Mouse (Mus musculus) brain, adult 2 months (tissue): ENCODE measurements around the gene Auts2.

Source experiments
- DNase-seq: peaks from one replicate; pipeline ENCODE4 v3.0.0; 2011; ENCODE audit warnings: low read depth, low spot score

The Auts2 gene

DNA sequence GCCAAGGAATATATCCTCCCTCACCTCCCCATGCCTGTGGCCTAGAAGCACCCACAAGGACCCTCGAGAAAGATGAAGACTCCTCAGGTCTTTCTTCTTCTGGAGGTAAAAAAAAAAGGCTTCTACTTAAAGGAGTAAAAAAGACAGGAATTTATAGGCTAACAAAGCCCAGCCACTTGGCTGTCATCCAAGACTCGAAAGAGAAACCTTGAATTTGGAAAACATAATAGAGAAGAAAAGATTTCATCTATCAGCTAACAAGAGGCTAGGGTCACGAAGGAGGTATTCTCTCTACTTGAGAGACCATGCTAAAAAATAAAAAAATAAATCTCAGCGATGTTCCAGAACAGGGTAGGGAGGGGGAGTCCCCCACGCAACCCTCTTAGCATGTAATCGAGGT lies 793.9 kb downstream of the Auts2 start:
- DNase-seq: no peak

DNA sequence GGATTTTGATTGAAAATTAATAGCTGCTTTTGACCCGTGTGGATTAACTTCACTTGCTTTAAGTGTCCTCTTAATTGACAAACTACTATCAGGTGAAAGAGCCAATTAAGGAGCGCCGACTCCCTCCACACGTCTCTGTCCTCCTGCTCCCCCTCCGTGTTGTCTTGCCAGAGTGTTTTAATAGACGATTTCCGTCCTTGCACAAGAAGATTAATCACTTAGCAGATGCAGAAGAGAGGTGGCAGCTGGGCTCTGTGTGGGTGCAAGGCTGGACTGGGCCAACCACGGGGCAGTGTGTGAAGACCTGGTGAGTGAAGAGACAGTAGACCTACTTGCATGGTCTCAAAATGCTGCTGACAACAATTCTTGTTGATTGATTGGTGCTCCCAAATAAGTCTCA lies 800.1 kb downstream of the Auts2 start:
- no peak for DNase-seq

GRCm38 (mm10) chr5:131737476-131737875 lies 805.7 kb downstream of the Auts2 start:
- no peak for DNase-seq

GRCm38 (mm10) chr5:131733324-131733660 lies 809.9 kb downstream of the Auts2 start:
- DNase-seq: no peak

DNA sequence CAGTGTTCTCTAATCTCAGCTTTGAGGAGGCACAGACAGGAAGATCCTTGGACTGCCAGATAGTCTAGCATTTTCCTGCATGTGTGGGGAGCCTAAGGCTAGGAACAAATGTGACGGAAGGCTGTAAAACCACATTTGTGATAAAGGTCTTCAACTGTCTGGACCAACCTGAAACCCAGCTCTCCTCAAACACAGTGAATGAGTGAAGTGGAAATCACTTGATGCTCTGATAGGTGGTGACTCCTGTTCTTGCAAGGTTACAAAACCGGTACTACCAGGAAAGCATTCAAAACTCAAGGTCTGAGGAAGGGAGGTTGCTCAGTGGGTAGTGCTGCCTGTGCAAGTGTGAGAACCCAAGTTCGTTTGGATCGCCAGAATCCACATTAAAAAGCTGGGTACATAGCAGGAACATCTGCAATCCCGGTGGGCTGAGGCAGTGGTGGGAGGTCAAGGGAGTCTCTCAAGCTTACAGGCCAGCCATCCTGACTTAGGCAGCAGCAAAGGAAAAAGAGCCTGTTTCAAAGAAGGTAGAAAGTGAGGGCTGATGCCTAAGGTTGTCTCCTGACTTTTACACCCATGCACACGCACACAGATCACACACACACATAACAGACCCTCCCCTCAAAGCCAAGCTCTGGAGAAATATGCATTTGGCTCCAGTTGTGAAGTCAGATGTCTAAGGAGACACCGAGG lies 810.4 kb downstream of the Auts2 start:
- no peak for DNase-seq

GRCm38 (mm10) chr5:131729456-131729855 lies 813.7 kb downstream of the Auts2 start:
- DNase-seq: no peak

DNA sequence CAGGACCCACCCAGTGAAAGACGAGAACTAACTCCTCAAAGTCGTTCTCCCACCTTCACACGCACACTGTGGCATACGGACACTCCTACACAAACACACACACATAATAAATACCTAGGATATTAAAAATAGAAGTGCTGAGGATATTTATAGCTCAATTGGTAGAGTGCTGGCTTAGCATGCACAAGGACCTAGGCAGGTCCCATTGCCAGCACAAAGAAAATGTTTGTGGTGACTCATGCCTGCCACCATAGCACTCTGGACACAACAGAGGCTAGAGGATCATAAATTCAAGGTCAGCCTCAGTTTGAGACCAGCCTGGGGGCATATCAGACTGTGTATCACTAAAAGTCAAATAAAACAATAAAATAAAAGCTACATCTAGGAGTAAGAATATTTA lies 815.2 kb downstream of the Auts2 start:
- DNase-seq: no peak

DNA sequence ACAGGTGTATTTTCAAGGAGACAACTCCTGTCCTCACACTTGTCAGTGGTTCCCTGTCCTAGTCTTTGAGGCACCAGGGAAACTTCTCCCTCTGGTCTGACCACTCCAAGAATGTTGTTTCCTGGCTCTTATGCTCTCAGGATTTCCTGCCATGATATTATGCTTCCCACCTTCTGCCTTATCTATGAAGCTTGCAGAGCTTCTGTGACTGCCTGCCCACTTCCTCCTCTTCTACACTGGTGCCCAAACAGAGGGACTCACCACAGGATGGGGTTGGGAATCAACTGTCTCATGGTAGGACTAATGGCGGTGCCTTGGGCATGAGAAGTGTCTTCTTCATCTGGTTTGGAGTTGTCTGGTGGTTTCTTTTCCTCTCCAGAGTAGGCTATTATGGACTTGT lies 818.6 kb downstream of the Auts2 start:
- DNase-seq: no peak

DNA sequence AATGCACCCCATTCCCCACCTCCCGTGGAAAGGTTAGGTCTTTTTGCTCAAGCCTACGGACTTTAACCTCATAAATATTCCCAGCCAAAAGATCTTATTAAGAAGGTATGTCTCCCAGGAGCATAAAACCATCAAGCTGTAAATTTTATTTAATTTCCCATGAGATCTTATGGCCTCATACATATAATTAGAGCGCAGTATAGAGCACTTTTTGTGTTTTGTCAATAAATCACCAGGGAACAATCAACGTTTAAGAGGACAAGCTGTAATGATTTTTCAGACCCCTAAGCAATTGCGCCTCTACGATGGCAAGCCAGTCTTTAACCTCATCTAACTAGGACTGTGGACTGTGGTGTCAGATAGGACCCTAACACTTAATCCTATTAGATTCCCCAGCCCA lies 820.4 kb downstream of the Auts2 start:
- DNase-seq: no peak

DNA sequence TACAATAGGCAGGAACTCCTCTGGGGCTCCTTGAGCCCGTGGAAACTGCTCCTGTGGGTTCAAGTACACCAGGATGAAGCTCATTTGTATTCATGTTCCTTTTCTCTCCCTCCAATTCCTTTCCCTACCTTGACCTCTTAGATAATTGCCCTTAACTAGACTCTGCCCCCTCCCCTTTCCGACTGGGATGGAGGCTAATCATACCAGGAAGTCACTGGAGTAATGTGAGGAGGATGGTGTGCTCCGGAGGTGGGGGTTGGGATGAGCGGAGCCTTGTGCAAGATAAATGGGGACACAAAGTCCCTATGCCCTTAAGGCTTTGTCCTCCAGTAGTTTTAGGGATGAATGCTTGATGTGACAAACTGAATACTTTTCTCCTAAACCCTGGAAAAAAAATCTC lies 820.8 kb downstream of the Auts2 start:
- DNase-seq: no peak

- peak; percentile 88 for DNase-seq
Observed at GRCm38 (mm10) chr5:131718013-131718412, 825.1 kb downstream of the Auts2 start.

DNA sequence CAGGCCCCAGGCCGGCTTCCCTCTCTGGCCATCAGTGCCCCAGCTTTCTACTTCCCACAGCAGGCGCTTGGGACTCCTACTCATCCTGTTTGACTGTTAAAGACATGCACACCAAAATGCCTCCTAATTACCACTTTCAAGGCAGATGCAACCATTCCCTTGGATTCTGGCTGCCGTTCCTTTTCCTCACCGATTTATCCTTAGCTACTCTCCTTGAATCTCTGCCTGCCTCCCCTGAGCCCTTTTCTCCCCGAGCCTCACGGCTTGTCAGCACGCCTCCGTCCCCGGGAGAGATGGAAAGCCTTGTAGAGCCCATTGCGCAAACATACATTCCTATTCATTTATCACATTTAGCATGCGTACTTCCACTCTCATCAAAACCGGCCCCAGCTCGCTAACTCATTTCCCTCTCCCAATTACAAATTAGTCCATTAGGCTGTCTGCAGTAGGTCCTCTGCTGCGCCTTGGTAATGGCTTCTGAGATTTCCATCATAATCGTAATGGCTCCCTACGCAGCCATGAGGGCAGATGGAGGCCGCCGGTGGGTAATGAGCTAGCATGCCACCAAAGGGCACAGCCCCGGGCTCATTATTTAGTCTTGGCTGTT lies 825.7 kb downstream of the Auts2 start:
- DNase-seq: peak; percentile 76

DNA sequence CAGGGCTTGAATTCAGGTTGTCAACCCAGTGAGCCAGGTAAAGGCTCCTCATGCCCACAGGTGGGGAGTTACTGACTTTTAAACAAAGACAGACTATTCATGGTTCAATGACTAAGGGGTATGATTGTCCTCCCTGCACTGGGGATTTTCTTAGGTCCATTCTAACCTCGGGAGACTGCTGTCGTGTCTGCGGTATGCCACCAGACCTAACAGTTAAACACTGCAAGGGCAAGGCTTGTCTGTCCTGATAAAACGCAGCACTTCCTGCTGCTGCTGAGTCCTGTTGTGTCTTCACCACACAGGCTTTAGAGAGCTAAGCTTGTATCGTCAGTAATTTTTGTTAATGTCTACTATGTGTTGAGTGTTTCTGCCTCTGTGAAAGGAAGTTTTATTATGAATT lies 828.2 kb downstream of the Auts2 start:
- DNase-seq: no peak

DNA sequence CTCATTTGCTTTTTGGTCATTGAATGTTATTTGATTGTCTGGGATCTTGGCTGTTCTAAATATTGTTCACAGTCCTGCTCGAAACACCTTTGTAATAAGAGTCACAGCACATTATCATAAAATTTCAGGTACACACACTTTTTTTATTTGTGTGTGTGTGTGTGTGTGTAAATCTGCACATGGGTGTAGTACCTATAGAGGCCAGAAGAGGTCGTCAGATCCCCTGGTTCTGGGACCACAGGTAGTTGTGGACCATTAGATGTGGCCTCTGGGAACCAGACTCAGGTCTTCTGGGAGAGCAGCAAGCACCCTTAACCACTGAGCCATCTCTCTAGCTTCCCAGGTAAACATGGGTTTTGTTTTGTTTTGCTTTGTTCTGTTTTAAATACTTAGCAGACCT lies 830.7 kb downstream of the Auts2 start:
- no peak for DNase-seq

DNA sequence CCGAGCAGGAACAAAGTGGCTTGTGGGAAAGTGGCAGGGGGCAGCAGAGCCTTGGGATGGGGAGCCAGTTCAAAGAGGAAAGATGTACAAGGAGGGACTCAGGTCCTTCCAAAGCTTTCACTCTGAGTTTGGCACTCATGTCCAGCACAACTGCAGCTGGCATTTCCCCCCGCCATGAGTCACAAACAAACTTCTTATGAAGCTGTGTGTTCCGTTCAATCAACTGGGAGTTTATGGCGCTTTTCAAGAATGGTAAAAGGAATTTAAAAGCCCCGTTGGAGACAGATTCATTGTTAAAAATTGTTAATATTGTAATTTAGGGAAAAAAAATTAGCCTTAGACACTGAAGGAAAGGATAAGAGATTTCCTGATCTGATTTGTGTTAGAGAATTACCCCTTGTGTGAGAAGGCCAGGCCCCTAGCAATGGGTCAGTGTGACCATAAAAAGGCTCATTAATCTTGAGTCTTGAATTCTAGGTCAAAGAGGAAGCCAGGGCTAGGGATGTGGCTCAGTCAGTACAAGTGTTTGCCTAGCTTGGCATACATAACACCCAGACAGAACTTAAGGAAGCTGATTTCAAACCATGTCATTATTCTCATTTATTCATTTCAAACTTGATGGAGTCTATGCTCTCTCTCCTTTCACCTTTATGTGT lies 831.5 kb downstream of the Auts2 start:
- DNase-seq: no peak

GRCm38 (mm10) chr5:131710735-131711473 lies 832.2 kb downstream of the Auts2 start:
- no peak for DNase-seq

GRCm38 (mm10) chr5:131707471-131707870 lies 835.7 kb downstream of the Auts2 start:
- peak; percentile 76 for DNase-seq

- DNase-seq: no peak
Observed at GRCm38 (mm10) chr5:131703729-131704128, 839.4 kb downstream of the Auts2 start.

GRCm38 (mm10) chr5:131702840-131703392 lies 840.2 kb downstream of the Auts2 start:
- DNase-seq: no peak

DNA sequence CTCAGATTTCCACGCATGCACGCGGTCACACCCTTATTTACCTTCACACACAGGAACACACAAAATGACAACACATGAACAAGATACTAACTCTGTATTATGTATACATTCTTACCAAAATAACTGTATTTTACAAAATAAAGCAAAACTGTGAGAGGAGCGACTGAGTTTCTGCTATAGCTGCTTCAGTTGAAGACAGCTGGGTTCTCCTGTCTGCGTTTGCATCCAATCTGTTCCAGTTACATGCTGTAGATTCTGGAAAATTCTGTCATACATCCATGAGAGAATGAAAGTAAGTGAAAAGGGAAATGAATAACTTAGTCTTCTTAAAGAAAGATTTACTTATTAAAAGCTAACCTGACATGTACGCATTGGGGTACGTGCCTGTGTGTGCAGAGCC lies 844.2 kb downstream of the Auts2 start:
- peak; percentile 36 for DNase-seq

- DNase-seq: no peak
Observed at GRCm38 (mm10) chr5:131690781-131691180, 852.4 kb downstream of the Auts2 start.

DNA sequence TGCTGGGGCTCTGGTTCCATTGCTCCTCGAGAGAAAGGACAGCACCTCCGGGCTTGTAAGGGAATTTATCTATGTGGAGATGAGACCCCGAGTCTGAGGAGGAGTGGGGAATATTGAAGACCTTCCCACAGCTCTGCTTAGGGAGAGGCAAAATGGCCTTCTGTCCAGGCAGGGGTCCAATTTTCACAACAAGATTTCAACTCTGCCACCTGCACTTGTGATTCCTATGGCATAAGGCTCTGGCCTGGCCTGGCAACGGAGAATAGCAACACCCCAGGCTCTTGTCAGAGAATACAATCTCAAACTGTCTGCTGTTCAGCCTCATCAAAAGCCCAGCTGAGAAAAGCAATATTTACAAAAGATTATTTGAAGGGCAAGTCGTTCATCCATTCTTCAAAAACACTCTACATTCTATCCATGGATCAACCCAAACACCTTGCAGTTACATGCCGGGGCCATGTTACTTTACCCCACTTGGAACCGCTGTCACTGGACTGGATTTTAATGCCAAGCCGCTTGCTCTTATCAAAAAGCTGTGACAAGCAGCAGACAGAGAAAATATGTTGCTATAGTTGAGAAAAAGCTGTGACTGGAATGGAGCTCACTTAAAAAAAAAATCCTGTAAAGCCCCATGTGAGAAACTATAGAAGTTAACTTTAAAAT lies 856.1 kb downstream of the Auts2 start:
- no peak for DNase-seq
